Mouse (Mus musculus): Measurements from ENCODE around the gene Terb2.

DNA sequence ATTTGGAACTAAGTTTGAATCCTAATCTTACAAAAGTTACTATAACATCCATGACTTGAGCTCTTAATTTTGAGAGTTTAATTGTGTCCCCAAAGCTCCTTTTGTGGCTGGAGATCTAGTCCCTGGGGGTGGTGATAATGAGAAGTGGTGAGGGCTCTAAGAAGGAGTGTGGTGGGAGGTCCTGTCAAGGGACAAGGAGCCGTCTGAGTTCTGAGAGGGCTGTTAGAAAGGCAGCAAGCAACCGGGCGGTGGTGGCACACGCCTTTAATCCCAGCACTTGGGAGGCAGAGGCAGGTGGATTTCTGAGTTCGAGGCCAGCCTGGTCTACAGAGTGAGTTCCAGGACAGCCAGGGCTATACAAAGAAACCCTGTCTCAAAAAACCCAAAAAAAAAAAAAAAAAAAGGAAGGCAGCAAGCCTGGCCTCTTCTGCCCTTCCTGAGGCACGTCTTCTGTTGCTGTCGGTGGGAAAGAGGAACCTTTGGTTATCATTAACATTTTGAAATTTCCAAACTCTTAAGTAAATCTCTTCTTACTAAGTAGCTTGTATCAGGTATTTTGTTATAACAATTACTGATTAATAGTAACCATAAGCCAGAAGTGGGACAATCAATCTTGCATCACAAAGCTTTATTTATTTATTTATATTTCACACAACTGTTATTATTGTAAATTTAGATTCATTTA is 32.2 kb upstream of the Terb2 start:
- TF ChIP-seq CTCF (IDR thresholded peaks at IDR 0.05; ENCODE audit: control insufficient read depth, insufficient read depth, insufficient read length) (no peak), CEBPB (IDR thresholded peaks at IDR 0.05; ENCODE audit: low read depth) (no peak), MAX (IDR thresholded peaks at IDR 0.05) (no peak), MYOG (IDR thresholded peaks at IDR 0.05; ENCODE audit: control insufficient read depth, extremely low read depth, insufficient read length) (no peak), USF1 (IDR thresholded peaks at IDR 0.05; ENCODE audit: low read depth) (no peak), MYOD1 (IDR thresholded peaks at IDR 0.05; ENCODE audit: control insufficient read depth, insufficient read length, low read depth) (no peak), FOSL1 (IDR thresholded peaks at IDR 0.05; ENCODE audit: insufficient read depth, low read length, poor library complexity, severe bottlenecking) (no peak)
